ENCODE assay signal across 7 mouse cellular contexts in the genomic region with DNA sequence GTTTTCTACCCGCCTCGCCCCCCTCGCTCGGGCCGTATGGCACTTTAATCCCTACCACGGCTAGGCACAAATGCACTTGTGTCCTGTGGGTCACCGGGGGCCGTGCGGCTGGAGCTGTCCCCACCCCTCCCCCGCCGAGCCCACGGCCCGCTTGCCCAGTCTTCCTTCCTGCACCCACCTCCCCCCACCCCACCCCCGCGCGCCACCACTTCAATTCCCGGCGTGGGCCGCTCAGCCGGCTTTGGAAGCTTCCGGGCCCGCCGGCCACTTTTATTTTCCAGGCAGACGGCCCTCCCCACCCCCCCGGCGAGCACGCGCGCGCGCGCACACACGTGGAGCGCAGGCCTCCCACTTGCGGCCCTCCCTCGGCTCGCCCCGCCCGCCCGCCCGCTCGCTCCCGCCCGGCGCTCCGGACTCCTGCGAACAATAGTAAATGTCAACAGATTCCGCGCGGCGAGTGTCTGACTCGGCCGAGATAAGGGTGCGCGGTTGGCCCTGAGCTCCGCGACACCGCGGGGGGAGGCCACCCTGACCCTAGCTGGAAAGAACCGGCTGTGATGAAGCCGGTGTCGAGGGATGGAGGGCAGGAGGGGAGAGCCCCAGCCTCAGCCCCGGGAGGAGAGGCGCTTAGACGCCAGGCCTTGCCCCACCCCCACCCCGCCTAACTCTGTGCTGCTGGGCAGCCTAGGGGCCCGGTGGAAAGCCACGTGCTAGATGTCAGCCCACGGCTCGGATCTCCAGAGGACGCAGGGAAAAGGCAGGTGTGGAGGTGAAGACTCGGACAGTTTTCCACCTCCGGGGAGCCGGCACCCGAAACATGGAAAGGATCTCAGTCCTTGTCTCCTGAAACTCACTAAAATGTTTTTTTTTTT.
DNase-seq lines count a peak whose midpoint lies in the region; ATAC-seq lines count a peak whose summit lies in the region.

No protein-coding gene starts in this region.

- H3K36me3 ChIP-seq in forebrain, embryonic 14.5 days (ENCODE audit: control insufficient read depth, insufficient read depth, low read length) = no peaks in the 10 kb centered on the region
- no peaks in the 10 kb centered on the region for H3K36me3 ChIP-seq in limb, embryonic 12.5 days
- no peaks in the 10 kb centered on the region for H3K36me3 ChIP-seq in midbrain, embryonic 13.5 days

- H3K27ac ChIP-seq in forebrain, embryonic 14.5 days (ENCODE audit: low read depth, low read length) = peak overlapping the region; percentile 95
- peak overlapping the region; percentile 91 for H3K27ac ChIP-seq in limb, embryonic 12.5 days
- peak overlapping the region; percentile 95 for H3K27ac ChIP-seq in midbrain, embryonic 13.5 days

- peak overlapping the region; percentile 66 for H3K9ac ChIP-seq in forebrain, embryonic 14.5 days (ENCODE audit: low read length)
- peak overlapping the region; percentile 66 for H3K9ac ChIP-seq in limb, embryonic 12.5 days (replicated peaks)
- peak overlapping the region; percentile 63 for H3K9ac ChIP-seq in midbrain, embryonic 13.5 days (replicated peaks)

- peak; percentile 73 for DNase-seq in Muller cell, postnatal 12 days (ENCODE audit: inconsistent ontology term)
- DNase-seq in c-Kit-positive CD71-negative TER-119-negative erythroid progenitor cells, embryonic 14.5 days (ENCODE audit: low read depth) = peak; percentile 28
- DNase-seq in forebrain, embryonic 14.5 days (ENCODE audit: low spot score) = peak; percentile 49
- peak; percentile 62 to 79 for DNase-seq in spleen, postnatal 4 days (ENCODE audit: low spot score in 2 of 2)

- peak overlapping the region; percentile 64 for H3K4me2 ChIP-seq in forebrain, embryonic 14.5 days (ENCODE audit: low read length)
- H3K4me2 ChIP-seq in limb, embryonic 12.5 days = peak overlapping the region; percentile 63
- peak overlapping the region; percentile 61 for H3K4me2 ChIP-seq in midbrain, embryonic 13.5 days (replicated peaks)

- ATAC-seq in forebrain, embryonic 14.5 days = peak; percentile 62
- ATAC-seq in hematopoietic stem cell, adult 5-6 weeks (replicated peaks in 1 of 2; ENCODE audit: insufficient read depth in 1 of 2, low FRiP score in 2 of 2, low TSS enrichment in 1 of 2, low read depth in 1 of 2, poor library complexity in 2 of 2, severe bottlenecking in 2 of 2) = peak; percentile 37; a peak in 3 of 4 replicates
- ATAC-seq in limb, embryonic 12.5 days (ENCODE audit: insufficient number of reproducible peaks, insufficient read depth, low FRiP score, low TSS enrichment, low read depth) = peak; percentile 69
- ATAC-seq in midbrain, embryonic 13.5 days = peak; percentile 80

- H3K4me3 ChIP-seq in forebrain, embryonic 14.5 days (ENCODE audit: low read depth, low read length) = peak overlapping the region; percentile 32
- peak overlapping the region; percentile 41 for H3K4me3 ChIP-seq in limb, embryonic 12.5 days (replicated peaks)
- peak overlapping the region; percentile 39 for H3K4me3 ChIP-seq in midbrain, embryonic 13.5 days (replicated peaks)

- H3K4me1 ChIP-seq in forebrain, embryonic 14.5 days (ENCODE audit: control insufficient read depth, insufficient read depth, low read length) = peaks cover 11% of the 10 kb centered on the region
- peaks cover 41% of the 10 kb centered on the region for H3K4me1 ChIP-seq in limb, embryonic 12.5 days (replicated peaks)
- peaks cover 53% of the 10 kb centered on the region for H3K4me1 ChIP-seq in midbrain, embryonic 13.5 days (replicated peaks)

- no peaks in the 10 kb centered on the region; the same call in 1 of the 2 replicates for H3K27me3 ChIP-seq in forebrain, embryonic 14.5 days (replicated peaks; ENCODE audit: control insufficient read depth, insufficient read depth, low read length)
- H3K27me3 ChIP-seq in limb, embryonic 12.5 days = peaks cover 78% of the 10 kb centered on the region
- peaks cover 63% of the 10 kb centered on the region for H3K27me3 ChIP-seq in midbrain, embryonic 13.5 days

- H3K9me3 ChIP-seq in forebrain, embryonic 14.5 days (replicated peaks; ENCODE audit: control insufficient read depth, low read length) = no peaks in the 10 kb centered on the region
- H3K9me3 ChIP-seq in limb, embryonic 12.5 days = no peaks in the 10 kb centered on the region
- no peaks in the 10 kb centered on the region for H3K9me3 ChIP-seq in midbrain, embryonic 13.5 days

- 8% methylated on average over 58 of the region's 75 CpGs for WGBS in forebrain, embryonic 14.5 days
- WGBS in limb, embryonic 12.5 days = 3% methylated on average over 36 of the region's 75 CpGs
- WGBS in midbrain, embryonic 13.5 days = 3% methylated on average over 30 of the region's 75 CpGs

Comparison
In these comparisons a context has a peak if more than half of its experiments do, and no peak if none do; other contexts are left out.
1. Peak in every context shown above with its lines: DNase-seq, ATAC-seq, H3K4me3 ChIP-seq and H3K27ac ChIP-seq.